Mouse (Mus musculus): ENCODE results near the gene Tspan33. TPM values are rescaled to one million over a fixed set of nuclear protein-coding genes. Genes with fewer than 3 reads are reported as not detected.

Tspan33 gene
- polyA plus RNA-seq, 1 experiment from 2014 or later, result 2.8 TPM

GRCm38 (mm10) chr6:29695290-29695674, 1.3 kb downstream of the Tspan33 start:
- H3K36me3 ChIP-seq (ENCODE audit: control insufficient read depth, insufficient read depth), result no peaks in the 10 kb centered on the region
- H3K9ac ChIP-seq (ENCODE audit: low read length), result no peak overlapping the region
- peaks cover 8% of the 10 kb centered on the region for H3K4me1 ChIP-seq (ENCODE audit: control insufficient read depth, insufficient read depth, low read length)
- H3K9me3 ChIP-seq (replicated peaks; ENCODE audit: control insufficient read depth, low read length), result no peaks in the 10 kb centered on the region
- no peak overlapping the region for H3K4me3 ChIP-seq (ENCODE audit: low read length)
- H3K4me2 ChIP-seq (ENCODE audit: low read depth, low read length), result no peak overlapping the region; the same call in 1 of the 2 replicates
- 69% methylated on average over 3 of the region's 3 CpGs for WGBS
- ATAC-seq (replicated peaks; ENCODE audit: extremely low read depth, insufficient read depth, low FRiP score), result no peak
- H3K27me3 ChIP-seq (ENCODE audit: control insufficient read depth, insufficient read depth, low read length), result peaks cover 21% of the 10 kb centered on the region
- H3K27ac ChIP-seq (ENCODE audit: low read length), result no peak overlapping the region

- no peak overlapping the region for H3K27ac ChIP-seq (ENCODE audit: low read length)
- no peak overlapping the region for H3K4me2 ChIP-seq (ENCODE audit: low read depth, low read length)
- peaks cover 8% of the 10 kb centered on the region for H3K4me1 ChIP-seq (ENCODE audit: control insufficient read depth, insufficient read depth, low read length)
- no peaks in the 10 kb centered on the region for H3K36me3 ChIP-seq (ENCODE audit: control insufficient read depth, insufficient read depth)
- no peak overlapping the region for H3K9ac ChIP-seq (ENCODE audit: low read length)
- H3K4me3 ChIP-seq (ENCODE audit: low read length), result no peak overlapping the region
- 59% methylated on average over 7 of the region's 7 CpGs for WGBS
- peaks cover 21% of the 10 kb centered on the region for H3K27me3 ChIP-seq (ENCODE audit: control insufficient read depth, insufficient read depth, low read length)
- no peaks in the 10 kb centered on the region for H3K9me3 ChIP-seq (replicated peaks; ENCODE audit: control insufficient read depth, low read length)
- ATAC-seq (replicated peaks; ENCODE audit: extremely low read depth, insufficient read depth, low FRiP score), result no peak
These were observed 2.0 kb downstream of the Tspan33 start for GRCm38 (mm10) chr6:29695975-29696374.

DNA sequence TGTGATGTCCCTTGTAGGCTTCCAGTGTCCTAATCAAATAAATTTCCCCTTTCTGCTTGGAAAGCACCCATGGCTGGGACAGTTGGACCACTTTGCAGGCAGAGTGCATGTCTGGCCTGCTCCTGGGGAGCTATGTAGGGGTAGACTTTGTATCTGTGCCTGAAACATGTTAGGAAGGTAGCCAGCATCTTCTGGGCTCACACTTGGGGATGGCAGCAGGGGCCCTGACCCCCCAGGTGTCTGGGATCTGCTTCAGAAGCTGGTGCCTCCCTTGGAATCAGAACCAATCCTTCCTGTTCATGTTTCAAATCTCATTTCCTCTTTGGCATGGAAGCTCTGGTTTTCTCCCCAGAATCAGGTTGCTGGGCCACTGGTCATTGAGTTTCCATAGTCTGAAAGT, 3.1 kb downstream of the Tspan33 start:
- Histone ChIP-seq H3K27ac (ENCODE audit: low read length) (no peak overlapping the region), H3K4me2 (ENCODE audit: low read depth, low read length) (no peak overlapping the region), H3K4me3 (ENCODE audit: low read length) (no peak overlapping the region)

GRCm38 (mm10) chr6:29697548-29697947, 3.5 kb downstream of the Tspan33 start:
- no peak overlapping the region for H3K9ac ChIP-seq (ENCODE audit: low read length)
- no peaks in the 10 kb centered on the region for H3K9me3 ChIP-seq (replicated peaks; ENCODE audit: control insufficient read depth, low read length)
- H3K27ac ChIP-seq (ENCODE audit: low read length), result no peak overlapping the region
- ATAC-seq (replicated peaks; ENCODE audit: extremely low read depth, insufficient read depth, low FRiP score), result no peak
- peaks cover 12% of the 10 kb centered on the region for H3K27me3 ChIP-seq (ENCODE audit: control insufficient read depth, insufficient read depth, low read length)
- no peak overlapping the region for H3K4me2 ChIP-seq (ENCODE audit: low read depth, low read length)
- H3K36me3 ChIP-seq (ENCODE audit: control insufficient read depth, insufficient read depth), result no peaks in the 10 kb centered on the region
- no peak overlapping the region for H3K4me3 ChIP-seq (ENCODE audit: low read length)
- WGBS, result 34% methylated on average over 3 of the region's 3 CpGs
- peaks cover 8% of the 10 kb centered on the region for H3K4me1 ChIP-seq (ENCODE audit: control insufficient read depth, insufficient read depth, low read length)

More for the DNA sequence above, 3.1 kb downstream of the Tspan33 start:
- Histone ChIP-seq H3K9ac (ENCODE audit: low read length) (no peak overlapping the region), H3K27me3 (ENCODE audit: control insufficient read depth, insufficient read depth, low read length) (peaks cover 14% of the 10 kb centered on the region), H3K36me3 (ENCODE audit: control insufficient read depth, insufficient read depth) (no peaks in the 10 kb centered on the region), H3K4me1 (ENCODE audit: control insufficient read depth, insufficient read depth, low read length) (peaks cover 8% of the 10 kb centered on the region), H3K9me3 (replicated peaks; ENCODE audit: control insufficient read depth, low read length) (no peaks in the 10 kb centered on the region)
- ATAC-seq (replicated peaks; ENCODE audit: extremely low read depth, insufficient read depth, low FRiP score), result no peak

GRCm38 (mm10) chr6:29699085-29699745, 5.2 kb downstream of the Tspan33 start:
- Histone ChIP-seq H3K4me1 (ENCODE audit: control insufficient read depth, insufficient read depth, low read length) (peaks cover 5% of the 10 kb centered on the region), H3K9me3 (replicated peaks; ENCODE audit: control insufficient read depth, low read length) (no peaks in the 10 kb centered on the region), H3K4me2 (ENCODE audit: low read depth, low read length) (no peak overlapping the region), H3K4me3 (ENCODE audit: low read length) (no peak overlapping the region), H3K36me3 (ENCODE audit: control insufficient read depth, insufficient read depth) (no peaks in the 10 kb centered on the region), H3K27me3 (ENCODE audit: control insufficient read depth, insufficient read depth, low read length) (0 out of 2 replicates have a peak, but pooled peaks cover 2% of the 10 kb centered on the region), H3K27ac (ENCODE audit: low read length) (no peak overlapping the region), H3K9ac (ENCODE audit: low read length) (no peak overlapping the region)
- no peak for ATAC-seq (replicated peaks; ENCODE audit: extremely low read depth, insufficient read depth, low FRiP score)
- 87% methylated on average over 7 of the region's 7 CpGs for WGBS

DNA sequence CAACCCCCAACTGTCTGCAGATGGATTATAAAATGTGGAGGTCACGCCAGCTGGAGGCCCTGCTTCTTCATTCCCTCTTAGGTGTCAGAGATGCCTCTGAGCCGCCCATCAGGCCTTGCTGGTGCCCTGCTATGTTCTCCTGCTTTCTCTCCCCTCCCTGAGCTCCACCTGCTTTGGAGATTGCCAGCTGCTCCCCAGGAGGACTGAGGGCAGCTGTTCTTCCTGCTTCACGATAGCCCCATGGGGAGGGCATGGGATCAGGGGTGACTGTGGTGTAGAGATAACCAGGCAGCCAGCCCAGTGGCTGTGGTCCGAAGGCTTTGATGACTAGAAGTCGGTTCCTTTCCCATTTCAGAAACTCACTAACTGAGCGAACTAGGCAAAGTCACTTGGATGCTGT, 7.0 kb downstream of the Tspan33 start:
- no peak overlapping the region for H3K27ac ChIP-seq (ENCODE audit: low read length)
- no peak overlapping the region for H3K4me3 ChIP-seq (ENCODE audit: low read length)
- H3K4me2 ChIP-seq (ENCODE audit: low read depth, low read length), result no peak overlapping the region
- no peaks in the 10 kb centered on the region for H3K27me3 ChIP-seq (ENCODE audit: control insufficient read depth, insufficient read depth, low read length)
- no peaks in the 10 kb centered on the region for H3K36me3 ChIP-seq (ENCODE audit: control insufficient read depth, insufficient read depth)
- no peak overlapping the region for H3K9ac ChIP-seq (ENCODE audit: low read length)
- ATAC-seq (replicated peaks; ENCODE audit: extremely low read depth, insufficient read depth, low FRiP score), result no peak
- no peaks in the 10 kb centered on the region for H3K4me1 ChIP-seq (ENCODE audit: control insufficient read depth, insufficient read depth, low read length)
- H3K9me3 ChIP-seq (replicated peaks; ENCODE audit: control insufficient read depth, low read length), result no peaks in the 10 kb centered on the region
- 57% methylated on average over 6 of the region's 6 CpGs for WGBS

DNA sequence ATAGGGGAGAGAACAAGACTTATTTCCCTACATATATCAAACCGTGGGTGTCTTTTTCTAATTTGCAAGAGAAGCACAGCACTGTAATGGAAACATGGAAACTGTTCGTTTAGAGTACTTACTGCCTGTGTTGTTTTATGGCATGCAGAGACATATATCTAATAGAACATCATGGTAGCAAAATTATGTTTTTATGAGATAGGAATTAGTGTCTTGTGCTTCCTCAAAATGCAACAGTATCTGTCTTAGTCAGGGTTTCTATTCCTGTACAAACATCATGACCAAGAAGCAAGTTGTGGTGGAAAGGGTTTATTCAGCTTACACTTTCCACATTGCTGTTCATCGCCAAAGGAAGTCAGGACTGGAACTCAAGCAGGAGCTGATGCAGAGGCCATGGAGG, 8.1 kb downstream of the Tspan33 start:
- no peak overlapping the region for H3K4me2 ChIP-seq (ENCODE audit: low read depth, low read length)
- no peaks in the 10 kb centered on the region for H3K9me3 ChIP-seq (replicated peaks; ENCODE audit: control insufficient read depth, low read length)
- no peak for ATAC-seq (replicated peaks; ENCODE audit: extremely low read depth, insufficient read depth, low FRiP score)
- 80% methylated on average over 3 of the region's 3 CpGs for WGBS
- H3K4me3 ChIP-seq (ENCODE audit: low read length), result no peak overlapping the region
- no peaks in the 10 kb centered on the region for H3K36me3 ChIP-seq (ENCODE audit: control insufficient read depth, insufficient read depth)
- H3K27me3 ChIP-seq (ENCODE audit: control insufficient read depth, insufficient read depth, low read length), result no peaks in the 10 kb centered on the region
- H3K9ac ChIP-seq (ENCODE audit: low read length), result no peak overlapping the region
- H3K27ac ChIP-seq (ENCODE audit: low read length), result no peak overlapping the region
- no peaks in the 10 kb centered on the region for H3K4me1 ChIP-seq (ENCODE audit: control insufficient read depth, insufficient read depth, low read length)

- WGBS, result 79% methylated on average over 5 of the region's 5 CpGs
- Histone ChIP-seq H3K4me1 (ENCODE audit: control insufficient read depth, insufficient read depth, low read length) (no peaks in the 10 kb centered on the region), H3K4me2 (ENCODE audit: low read depth, low read length) (no peak overlapping the region)
These were observed 10.1 kb downstream of the Tspan33 start for GRCm38 (mm10) chr6:29704143-29704542.

DNA sequence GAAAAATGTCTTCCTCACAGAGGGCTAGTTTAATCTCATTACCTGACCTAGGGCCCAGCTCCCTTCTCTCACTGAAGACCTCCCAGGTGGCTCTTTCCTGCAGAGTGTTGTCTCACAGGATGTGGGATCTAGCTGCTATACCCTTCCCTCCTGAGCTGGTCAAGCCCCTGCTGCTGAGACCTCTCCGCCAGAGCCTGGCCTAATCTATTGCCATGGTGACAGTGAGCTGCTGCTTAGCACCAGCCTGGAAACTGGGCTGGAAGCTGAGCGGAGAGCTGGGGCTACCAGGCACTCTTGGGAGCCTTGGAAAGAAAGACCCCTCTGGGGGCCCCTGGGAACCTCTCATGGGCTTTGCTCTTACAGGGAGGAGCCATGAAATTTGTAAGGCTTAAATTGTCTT, 13.9 kb downstream of the Tspan33 start:
- no peak overlapping the region for H3K27ac ChIP-seq (ENCODE audit: low read length)
- no peak for ATAC-seq (replicated peaks; ENCODE audit: extremely low read depth, insufficient read depth, low FRiP score)
- no peak overlapping the region for H3K9ac ChIP-seq (ENCODE audit: low read length)
- no peaks in the 10 kb centered on the region for H3K27me3 ChIP-seq (ENCODE audit: control insufficient read depth, insufficient read depth, low read length)
- no peak overlapping the region for H3K4me3 ChIP-seq (ENCODE audit: low read length)
- no peaks in the 10 kb centered on the region for H3K9me3 ChIP-seq (replicated peaks; ENCODE audit: control insufficient read depth, low read length)
- H3K4me1 ChIP-seq (ENCODE audit: control insufficient read depth, insufficient read depth, low read length), result no peaks in the 10 kb centered on the region
- H3K4me2 ChIP-seq (ENCODE audit: low read depth, low read length), result no peak overlapping the region
- WGBS, result 29% methylated on average over 2 of the region's 2 CpGs
- no peaks in the 10 kb centered on the region for H3K36me3 ChIP-seq (ENCODE audit: control insufficient read depth, insufficient read depth)

More at GRCm38 (mm10) chr6:29704143-29704542, 10.1 kb downstream of the Tspan33 start:
- Histone ChIP-seq H3K9me3 (replicated peaks; ENCODE audit: control insufficient read depth, low read length) (no peaks in the 10 kb centered on the region), H3K27me3 (ENCODE audit: control insufficient read depth, insufficient read depth, low read length) (no peaks in the 10 kb centered on the region), H3K4me3 (ENCODE audit: low read length) (no peak overlapping the region), H3K9ac (ENCODE audit: low read length) (no peak overlapping the region), H3K36me3 (ENCODE audit: control insufficient read depth, insufficient read depth) (no peaks in the 10 kb centered on the region), H3K27ac (ENCODE audit: low read length) (no peak overlapping the region)
- no peak for ATAC-seq (replicated peaks; ENCODE audit: extremely low read depth, insufficient read depth, low FRiP score)
